Mouse (Mus musculus) thymus, adult 2 months (tissue): Measurements from ENCODE around the gene Traf3ip1.

Experiments used
- CTCF ChIP-seq: fragments of 200-500 bp; IDR thresholded peaks from 2 replicates; pipeline ENCODE4 v1.5.1; 2012; ENCODE audit warnings: mild to moderate bottlenecking, control low read depth, low read length, moderate library complexity, borderline replicate concordance; ENCODE audit not compliant: control insufficient read depth, poor library complexity, insufficient read depth; ENCODE audit errors: extremely low read depth
- POLR2A ChIP-seq: fragments of 200-500 bp; IDR thresholded peaks from 2 replicates; pipeline ENCODE4 v1.6.1; 2012; ENCODE audit warnings: mild to moderate bottlenecking, low read length, control low read depth, moderate library complexity; ENCODE audit not compliant: control insufficient read depth, poor library complexity, insufficient read depth; ENCODE audit errors: extremely low read depth

DNA sequence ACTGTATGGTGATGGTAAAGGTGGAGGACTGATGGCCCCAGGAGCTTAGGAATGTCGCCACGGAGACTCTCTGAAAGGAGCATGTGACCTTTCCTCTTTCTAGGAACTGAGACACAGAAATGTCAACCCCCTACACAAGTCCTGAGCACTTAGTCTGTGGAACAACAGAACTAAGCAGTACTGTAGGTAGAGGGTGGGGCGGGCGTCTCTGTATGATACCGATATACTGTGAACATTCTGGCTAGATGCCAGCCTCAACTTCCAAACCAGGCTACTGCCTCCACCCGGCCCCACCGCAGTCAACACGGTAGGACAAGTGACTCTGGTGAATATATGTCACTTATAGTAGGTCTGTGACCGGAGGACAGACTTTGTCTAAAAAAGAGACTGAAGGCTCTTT, 40.5 kb upstream of the Traf3ip1 start:
- TF ChIP-seq POLR2A (no peak), CTCF (no peak)
